Mouse (Mus musculus) forebrain, embryonic 15.5 days (tissue): ENCODE results near the gene Cebpg. TPM values are rescaled to one million over a fixed set of nuclear protein-coding genes. Genes with fewer than 3 reads are reported as not detected.

ENCODE experiments used
- ATAC-seq: fragments of 200-750 bp; cut with Nextera tagmentation; replicated peaks from 2 replicates; pipeline ENCODE4 v1.8.0; 2017; ENCODE audit warnings: mild to moderate bottlenecking, moderate TSS enrichment, moderate library complexity
- H3K27ac ChIP-seq: fragments of 300-500 bp; sonication (generic); replicated peaks from 2 replicates; pipeline ENCODE4 v1.5.1; 2015; ENCODE audit warnings: mild to moderate bottlenecking, inconsistent platforms
- H3K27me3 ChIP-seq: fragments of 300-500 bp; sonication (generic); 2 replicates; pipeline ENCODE4 v1.6.1; 2015; ENCODE audit warnings: inconsistent platforms
- H3K36me3 ChIP-seq: fragments of 300-500 bp; sonication (generic); 2 replicates; pipeline ENCODE4 v1.6.1; 2015; ENCODE audit warnings: mild to moderate bottlenecking, inconsistent platforms
- H3K4me1 ChIP-seq: fragments of 300-500 bp; sonication (generic); 2 replicates; pipeline ENCODE4 v1.6.1; 2015; ENCODE audit warnings: inconsistent platforms
- H3K4me2 ChIP-seq: fragments of 300-500 bp; sonication (generic); replicated peaks from 2 replicates; pipeline ENCODE4 v1.6.1; 2015; ENCODE audit warnings: mild to moderate bottlenecking, inconsistent platforms
- H3K4me3 ChIP-seq: fragments of 300-500 bp; sonication (generic); 2 replicates; pipeline ENCODE4 v1.5.1; 2015; ENCODE audit warnings: mild to moderate bottlenecking, inconsistent platforms
- H3K9ac ChIP-seq: fragments of 300-500 bp; sonication (generic); replicated peaks from 2 replicates; pipeline ENCODE4 v1.6.1; 2015; ENCODE audit warnings: mild to moderate bottlenecking, inconsistent platforms
- H3K9me3 ChIP-seq: fragments of 300-500 bp; sonication (generic); 2 replicates; pipeline ENCODE4 v1.6.1; 2016; ENCODE audit warnings: inconsistent platforms
- WGBS: fragments of 180-500 bp; shearing (Covaris S2); methylation state at CpG from one replicate; pipeline ENCODE4 v1.1.7; 2015; ENCODE audit warnings: mixed read lengths; 5-methylcytosine and 5-hydroxymethylcytosine counted together
- polyA plus RNA-seq: library from polyadenylated mRNA; unstranded; fragments of >200 nt; fragmentation: Nextera tagmentation; extraction: Ambion mirVana; gene quantifications from 2 replicates; pipeline ENCODE4 v1.2.1, GENCODE M21; 2015

Cebpg gene
- polyA plus RNA-seq = 54.0 and 54.6 TPM in 2 replicates

GRCm38 (mm10) chr7:35056436-35056864 is at the start of gene Cebpg:
TSS of gene Cebpg (minus strand) at chr7:35056573.
- H3K9me3 ChIP-seq = no peaks in the 10 kb centered on the region
- H3K27me3 ChIP-seq = no peaks in the 10 kb centered on the region
- peaks cover 30% of the 10 kb centered on the region for H3K4me1 ChIP-seq
- peak within 1 kb of the TSS; percentile 80 for H3K9ac ChIP-seq
- H3K4me2 ChIP-seq = peak within 1 kb of the TSS; percentile 74
- peak within 1 kb of the TSS; percentile 85 for H3K27ac ChIP-seq
- WGBS = under 1% methylated on average over 49 of the region's 53 CpGs
- ATAC-seq = peak; percentile 99
- no peaks in the 10 kb centered on the region for H3K36me3 ChIP-seq
- H3K4me3 ChIP-seq = peak within 1 kb of the TSS; percentile 86

- Histone ChIP-seq H3K4me3 (no peak overlapping the region), H3K4me2 (no peak overlapping the region), H3K27me3 (no peaks in the 10 kb centered on the region), H3K9ac (no peak overlapping the region), H3K27ac (no peak overlapping the region), H3K9me3 (no peaks in the 10 kb centered on the region), H3K36me3 (no peaks in the 10 kb centered on the region), H3K4me1 (no peaks in the 10 kb centered on the region)
- WGBS = 86% methylated on average over 4 of the region's 4 CpGs
- ATAC-seq = no peak
Observed at GRCm38 (mm10) chr7:35099528-35099927, 43.2 kb upstream of the Cebpg start.

- Histone ChIP-seq H3K4me3 (no peak overlapping the region), H3K4me1 (no peaks in the 10 kb centered on the region), H3K36me3 (no peaks in the 10 kb centered on the region), H3K9me3 (no peaks in the 10 kb centered on the region), H3K4me2 (no peak overlapping the region), H3K9ac (no peak overlapping the region), H3K27ac (no peak overlapping the region), H3K27me3 (no peaks in the 10 kb centered on the region)
- no peak for ATAC-seq
- WGBS = 78% methylated on average over 4 of the region's 4 CpGs
Observed at GRCm38 (mm10) chr7:35098777-35099176, 42.4 kb upstream of the Cebpg start.

- H3K27ac ChIP-seq = no peak overlapping the region
- no peaks in the 10 kb centered on the region for H3K36me3 ChIP-seq
- no peaks in the 10 kb centered on the region for H3K9me3 ChIP-seq
- no peak overlapping the region for H3K9ac ChIP-seq
- no peak overlapping the region for H3K4me2 ChIP-seq
- no peaks in the 10 kb centered on the region for H3K27me3 ChIP-seq
- no peak for ATAC-seq
- whole genome bisulfite sequencing = 82% methylated on average over 9 of the region's 9 CpGs
- no peak overlapping the region for H3K4me3 ChIP-seq
- H3K4me1 ChIP-seq = no peaks in the 10 kb centered on the region
Observed at GRCm38 (mm10) chr7:35094975-35095678, 38.8 kb upstream of the Cebpg start.

GRCm38 (mm10) chr7:35090550-35090949 is 34.2 kb upstream of the Cebpg start:
- Histone ChIP-seq H3K4me3 (no peak overlapping the region), H3K4me2 (no peak overlapping the region), H3K4me1 (peaks cover 17% of the 10 kb centered on the region), H3K9ac (no peak overlapping the region), H3K27me3 (no peaks in the 10 kb centered on the region), H3K27ac (no peak overlapping the region), H3K9me3 (no peaks in the 10 kb centered on the region), H3K36me3 (no peaks in the 10 kb centered on the region)
- no peak for ATAC-seq
- WGBS = 87% methylated on average over 5 of the region's 5 CpGs

- Histone ChIP-seq H3K27me3 (no peaks in the 10 kb centered on the region), H3K9ac (no peak overlapping the region), H3K27ac (0 out of 2 replicates have a peak overlapping the region, but pooled peaks have one; percentile 11), H3K9me3 (no peaks in the 10 kb centered on the region), H3K36me3 (no peaks in the 10 kb centered on the region), H3K4me1 (peaks cover 17% of the 10 kb centered on the region), H3K4me3 (peak overlapping the region; percentile 24), H3K4me2 (peak overlapping the region; percentile 38)
- under 1% methylated on average over 21 of the region's 21 CpGs for WGBS
- ATAC-seq = 0 out of 2 replicates have a peak, but pooled peaks have one; percentile 60
Observed at GRCm38 (mm10) chr7:35086271-35086861, 30.0 kb upstream of the Cebpg start.

- Histone ChIP-seq H3K4me2 (no peak overlapping the region), H3K27ac (no peak overlapping the region), H3K36me3 (no peaks in the 10 kb centered on the region), H3K9me3 (no peaks in the 10 kb centered on the region), H3K4me1 (peaks cover 17% of the 10 kb centered on the region), H3K9ac (no peak overlapping the region), H3K4me3 (no peak overlapping the region), H3K27me3 (no peaks in the 10 kb centered on the region)
- ATAC-seq = no peak
- WGBS = 82% methylated on average over 12 of the region's 12 CpGs
Observed at GRCm38 (mm10) chr7:35084565-35085360, 28.4 kb upstream of the Cebpg start.

- Histone ChIP-seq H3K9ac (no peak overlapping the region), H3K27ac (no peak overlapping the region)
- WGBS = 76% methylated on average over 9 of the region's 9 CpGs
Observed at GRCm38 (mm10) chr7:35081406-35082104, 25.2 kb upstream of the Cebpg start.

GRCm38 (mm10) chr7:35080843-35081338 is 24.5 kb upstream of the Cebpg start:
- Histone ChIP-seq H3K27ac (no peak overlapping the region), H3K36me3 (no peaks in the 10 kb centered on the region), H3K9me3 (no peaks in the 10 kb centered on the region), H3K4me1 (no peaks in the 10 kb centered on the region; the same call in 1 of the 2 replicates), H3K4me2 (no peak overlapping the region), H3K27me3 (no peaks in the 10 kb centered on the region), H3K9ac (no peak overlapping the region), H3K4me3 (no peak overlapping the region)
- no peak for ATAC-seq
- 49% methylated on average over 10 of the region's 10 CpGs for WGBS

More at GRCm38 (mm10) chr7:35081406-35082104, 25.2 kb upstream of the Cebpg start:
- H3K4me2 ChIP-seq = no peak overlapping the region
- no peaks in the 10 kb centered on the region for H3K27me3 ChIP-seq
- H3K4me1 ChIP-seq = peaks cover 7% of the 10 kb centered on the region
- H3K4me3 ChIP-seq = no peak overlapping the region
- ATAC-seq = no peak
- H3K36me3 ChIP-seq = no peaks in the 10 kb centered on the region
- H3K9me3 ChIP-seq = no peaks in the 10 kb centered on the region

- H3K4me2 ChIP-seq = no peak overlapping the region
- WGBS = 34% methylated on average over 5 of the region's 5 CpGs
- H3K4me1 ChIP-seq = no peaks in the 10 kb centered on the region
- no peak overlapping the region for H3K4me3 ChIP-seq
- H3K27me3 ChIP-seq = no peaks in the 10 kb centered on the region
- no peaks in the 10 kb centered on the region for H3K9me3 ChIP-seq
- H3K27ac ChIP-seq = no peak overlapping the region
- no peak for ATAC-seq
- H3K36me3 ChIP-seq = no peaks in the 10 kb centered on the region
- no peak overlapping the region for H3K9ac ChIP-seq
Observed at GRCm38 (mm10) chr7:35076645-35077044, 20.3 kb upstream of the Cebpg start.

GRCm38 (mm10) chr7:35066640-35067212 is 10.4 kb upstream of the Cebpg start:
- ATAC-seq = no peak
- H3K36me3 ChIP-seq = no peaks in the 10 kb centered on the region
- no peak overlapping the region for H3K9ac ChIP-seq
- H3K9me3 ChIP-seq = no peaks in the 10 kb centered on the region
- H3K27ac ChIP-seq = no peak overlapping the region
- no peaks in the 10 kb centered on the region for H3K4me1 ChIP-seq
- no peak overlapping the region for H3K4me3 ChIP-seq
- no peaks in the 10 kb centered on the region for H3K27me3 ChIP-seq
- WGBS = 66% methylated on average over 8 of the region's 8 CpGs
- H3K4me2 ChIP-seq = no peak overlapping the region
